In the genomic region with DNA sequence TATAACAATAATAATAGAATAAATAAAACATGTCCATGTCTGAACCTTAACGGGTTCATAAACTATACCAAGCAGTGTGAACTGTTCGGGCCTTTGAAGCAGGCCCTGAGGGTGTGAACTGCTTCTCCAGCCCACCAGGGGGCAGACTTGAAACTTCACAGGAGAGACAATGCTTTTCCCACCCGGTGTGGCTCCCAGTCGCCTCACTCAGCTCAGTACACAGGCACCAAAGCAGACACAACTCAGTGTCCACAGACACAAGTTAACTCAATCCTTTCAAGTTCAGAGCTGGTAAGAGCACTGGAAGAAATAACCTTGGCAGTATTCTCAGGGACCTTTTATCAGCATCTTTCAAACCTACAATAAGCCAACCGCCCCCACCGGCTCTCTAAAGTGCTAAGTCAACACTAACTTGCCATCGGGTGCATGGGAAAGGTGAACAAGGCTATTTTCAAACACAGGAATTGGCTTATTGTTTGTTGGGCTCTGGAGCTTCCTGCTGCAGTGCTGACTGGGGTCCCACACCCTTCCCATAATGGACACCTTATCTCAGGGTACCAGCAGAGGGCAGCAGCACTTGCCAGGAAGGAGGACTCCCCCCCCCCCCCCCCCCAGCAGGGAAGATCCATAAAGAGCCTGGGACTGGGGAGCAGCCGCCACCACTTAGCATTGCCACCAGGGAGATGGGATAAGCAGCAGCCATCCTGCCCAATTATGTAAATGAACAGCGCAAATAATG, we compare ENCODE assay signal across 8 mouse cellular contexts. TPM values are rescaled to one million over a fixed set of nuclear protein-coding genes. Genes with fewer than 3 reads are reported as not detected.
DNase-seq lines count a peak whose midpoint lies in the region; ATAC-seq and TF ChIP-seq lines count a peak whose summit lies in the region.

No protein-coding gene starts in this region.

- H3K9me3 ChIP-seq in limb, embryonic 10.5 days (replicated peaks) = no peaks in the 10 kb centered on the region
- no peaks in the 10 kb centered on the region for H3K9me3 ChIP-seq in midbrain, embryonic 13.5 days

- H3K27ac ChIP-seq in testis, adult 2 months (ENCODE audit: control insufficient read depth, insufficient read depth, low read depth, low read length) = no peak overlapping the region
- H3K27ac ChIP-seq in limb, embryonic 10.5 days = peak overlapping the region; percentile 25; the same call in 1 of the 2 replicates
- H3K27ac ChIP-seq in midbrain, embryonic 13.5 days = peak overlapping the region; percentile 49; the same call in 1 of the 2 replicates
- H3K27ac ChIP-seq in spleen, adult 2 months (ENCODE audit: insufficient read depth, low read length) = no peak overlapping the region

- no peak for TF ChIP-seq POLR2A in testis, adult 2 months (IDR thresholded peaks at IDR 0.05; ENCODE audit: control insufficient read depth, low read depth, low read length)
- TF ChIP-seq POLR2A in spleen, adult 2 months (IDR thresholded peaks at IDR 0.05; ENCODE audit: low read depth, low read length) = no peak

- H3K4me3 ChIP-seq in testis, adult 2 months (ENCODE audit: control insufficient read depth, low read depth, low read length) = no peak overlapping the region
- H3K4me3 ChIP-seq in limb, embryonic 10.5 days = no peak overlapping the region
- H3K4me3 ChIP-seq in midbrain, embryonic 13.5 days (replicated peaks) = no peak overlapping the region
- no peak overlapping the region for H3K4me3 ChIP-seq in spleen, adult 2 months (ENCODE audit: extremely low read depth, insufficient read depth, insufficient read length)

- H3K27me3 ChIP-seq in testis, adult 2 months (ENCODE audit: control insufficient read depth, insufficient read depth, low read length) = no peaks in the 10 kb centered on the region
- H3K27me3 ChIP-seq in limb, embryonic 10.5 days (ENCODE audit: low read depth, poor library complexity, severe bottlenecking) = peaks cover 21% of the 10 kb centered on the region
- H3K27me3 ChIP-seq in midbrain, embryonic 13.5 days = peaks cover 30% of the 10 kb centered on the region
- H3K27me3 ChIP-seq in spleen, adult 2 months (ENCODE audit: control insufficient read depth, insufficient read depth, low read length) = no peaks in the 10 kb centered on the region

- peak; percentile 58; the same call in 1 of the 2 replicates for TF ChIP-seq CTCF in testis, adult 2 months (IDR thresholded peaks at IDR 0.05; ENCODE audit: control insufficient read depth, insufficient read depth, insufficient replicate concordance, low read depth, low read length)
- peak; percentile 82 for TF ChIP-seq CTCF in spleen, adult 2 months (IDR thresholded peaks at IDR 0.05; ENCODE audit: extremely low read depth, insufficient read depth, insufficient read length, insufficient replicate concordance)

- WGBS in limb, embryonic 10.5 days = 49% methylated on average over 9 of the region's 9 CpGs
- WGBS in midbrain, embryonic 13.5 days = 31% methylated on average over 9 of the region's 9 CpGs
- WGBS in spleen, adult 2 months = 41% methylated on average over 9 of the region's 9 CpGs

- peak; percentile 84 for ATAC-seq in midbrain, embryonic 13.5 days

- H3K4me1 ChIP-seq in testis, adult 2 months (ENCODE audit: control insufficient read depth, insufficient read depth, low read length) = no peaks in the 10 kb centered on the region; the same call in 1 of the 2 replicates
- H3K4me1 ChIP-seq in limb, embryonic 10.5 days = peaks cover 29% of the 10 kb centered on the region
- peaks cover 26% of the 10 kb centered on the region for H3K4me1 ChIP-seq in midbrain, embryonic 13.5 days (replicated peaks)
- H3K4me1 ChIP-seq in spleen, adult 2 months (ENCODE audit: control insufficient read depth, insufficient read depth, insufficient read length) = no peaks in the 10 kb centered on the region

- H3K4me2 ChIP-seq in midbrain, embryonic 13.5 days (replicated peaks) = no peak overlapping the region

- no peak for DNase-seq in testis, postnatal 14 days (ENCODE audit: low spot score)
- peak; percentile 69 for DNase-seq in embryo, embryonic 11.5 days (ENCODE audit: low read depth, low spot score)
- peak; percentile 98 for DNase-seq in heart, adult 11 months
- DNase-seq in kidney, adult 11 months = peak; percentile 57
- DNase-seq in limb, embryonic 10.5 days (ENCODE audit: low spot score) = peak; percentile 83
- DNase-seq in spleen, adult 2 months (ENCODE audit: low read depth in 1 of 2, low spot score in 2 of 2) = peak; percentile 54 to 72

- no peaks in the 10 kb centered on the region; the same call in 1 of the 2 replicates for H3K36me3 ChIP-seq in testis, adult 2 months (ENCODE audit: control insufficient read depth, insufficient read depth, low read length)
- H3K36me3 ChIP-seq in limb, embryonic 10.5 days = peaks cover 9% of the 10 kb centered on the region
- H3K36me3 ChIP-seq in midbrain, embryonic 13.5 days = peaks cover 21% of the 10 kb centered on the region
- peaks cover 32% of the 10 kb centered on the region for H3K36me3 ChIP-seq in spleen, adult 2 months (ENCODE audit: control insufficient read depth, insufficient read depth, low read length)

- no peak overlapping the region for H3K9ac ChIP-seq in midbrain, embryonic 13.5 days (replicated peaks)

RNA-seq across cellular contexts. Expression of gene Gpr68, which starts 44.4 kb away (rescaled TPM):
- polyA plus RNA-seq in testis, adult 2 months (2012; rRNA removed) = 2.9 and 3.1 TPM in 2 replicates
- 0.23 and 0.30 TPM in 2 replicates for polyA plus RNA-seq in limb, embryonic 10.5 days (2016; fragmentation: Nextera tagmentation; extraction: Ambion mirVana)
- polyA plus RNA-seq in midbrain, embryonic 13.5 days (2015; fragmentation: Nextera tagmentation; extraction: Ambion mirVana) = 1.5 and 1.6 TPM in 2 replicates
- 14.0 and 18.2 TPM in 2 replicates for polyA plus RNA-seq in spleen, adult 2 months (2012; rRNA removed)

Comparison
In these comparisons a context has a peak if more than half of its experiments do, and no peak if none do; other contexts are left out.
1. H3K27ac ChIP-seq: peak in limb, embryonic 10.5 days (single experiment) and midbrain, embryonic 13.5 days (single experiment); none in testis, adult 2 months (single experiment) and spleen, adult 2 months (single experiment).